Mouse (Mus musculus) liver, postnatal 0 days (tissue): ENCODE results near the gene Nkx3-2. TPM values are rescaled to one million over a fixed set of nuclear protein-coding genes. Genes with fewer than 3 reads are reported as not detected.
A peak's percentile ranks its signal among the peaks of the same experiment; 100 is the strongest.

Experiments
- ATAC-seq: fragments of 200-750 bp; cut with Nextera tagmentation; 2 replicates; pipeline ENCODE4 v1.8.0; 2017; ENCODE audit warnings: mild to moderate bottlenecking, moderate library complexity
- DNase-seq: peaks from one replicate; pipeline ENCODE4 v3.0.0-alpha.2; 2016
- H3K27ac ChIP-seq: fragments of 300-500 bp; sonication (generic); 2 replicates; pipeline ENCODE4 v1.5.1; 2014; ENCODE audit warnings: antibody characterized with exemption, moderate library complexity, mild to moderate bottlenecking, low read depth
- H3K27me3 ChIP-seq: fragments of 300-500 bp; sonication (generic); 2 replicates; pipeline ENCODE4 v1.6.1; 2014; ENCODE audit warnings: low read length, control low read depth, mixed read lengths; ENCODE audit not compliant: insufficient read depth
- H3K36me3 ChIP-seq: fragments of 300-500 bp; sonication (generic); replicated peaks from 2 replicates; pipeline ENCODE4 v1.6.1; 2014; ENCODE audit warnings: mild to moderate bottlenecking, control low read depth, low read length, moderate library complexity, mixed read lengths; ENCODE audit not compliant: insufficient read depth
- H3K4me1 ChIP-seq: fragments of 300-500 bp; sonication (generic); 2 replicates; pipeline ENCODE4 v1.6.1; 2014; ENCODE audit warnings: antibody characterized with exemption, mild to moderate bottlenecking, control low read depth; ENCODE audit not compliant: insufficient read depth
- H3K4me2 ChIP-seq: fragments of 300-500 bp; sonication (generic); 2 replicates; pipeline ENCODE4 v1.6.1; 2014; ENCODE audit warnings: low read depth, mild to moderate bottlenecking, low read length, moderate library complexity, mixed read lengths
- H3K4me3 ChIP-seq: fragments of 300-500 bp; sonication (generic); 2 replicates; pipeline ENCODE4 v1.5.1; 2014; ENCODE audit warnings: low read depth, low read length
- H3K9ac ChIP-seq: fragments of 300-500 bp; sonication (generic); replicated peaks from 2 replicates; pipeline ENCODE4 v1.6.1; 2014; ENCODE audit warnings: mild to moderate bottlenecking, moderate library complexity
- H3K9me3 ChIP-seq: fragments of 300-500 bp; sonication (generic); 2 replicates; pipeline ENCODE4 v1.6.1; 2016; ENCODE audit warnings: mild to moderate bottlenecking, control low read depth, low read length, mixed read lengths
- CTCF ChIP-seq: sonication (generic); IDR thresholded peaks from 2 replicates; pipeline ENCODE4 v1.5.1; 2016; ENCODE audit warnings: antibody characterized with exemption, low read depth
- EP300 ChIP-seq: IDR thresholded peaks from 2 replicates; pipeline ENCODE4 v1.6.1; 2016; ENCODE audit warnings: antibody characterized with exemption, low read depth, mild to moderate bottlenecking
- whole genome bisulfite sequencing: fragments of 180-500 bp; shearing (Covaris S2); extraction: QIAGEN DNeasy Blood & Tissue Kit; methylation state at CpG from one replicate; pipeline ENCODE4 v1.1.7; 2014; ENCODE audit not compliant: insufficient replicate concordance; 5-methylcytosine and 5-hydroxymethylcytosine counted together
- polyA plus RNA-seq: library from polyadenylated mRNA; unstranded; fragments of >200 nt; fragmentation: Nextera tagmentation; extraction: Ambion mirVana; gene quantifications from 2 replicates; pipeline ENCODE4 v1.2.1, GENCODE M21; 2015

Nkx3-2 gene
- polyA plus RNA-seq, 1 experiment from 2014 or later: not detected

DNA sequence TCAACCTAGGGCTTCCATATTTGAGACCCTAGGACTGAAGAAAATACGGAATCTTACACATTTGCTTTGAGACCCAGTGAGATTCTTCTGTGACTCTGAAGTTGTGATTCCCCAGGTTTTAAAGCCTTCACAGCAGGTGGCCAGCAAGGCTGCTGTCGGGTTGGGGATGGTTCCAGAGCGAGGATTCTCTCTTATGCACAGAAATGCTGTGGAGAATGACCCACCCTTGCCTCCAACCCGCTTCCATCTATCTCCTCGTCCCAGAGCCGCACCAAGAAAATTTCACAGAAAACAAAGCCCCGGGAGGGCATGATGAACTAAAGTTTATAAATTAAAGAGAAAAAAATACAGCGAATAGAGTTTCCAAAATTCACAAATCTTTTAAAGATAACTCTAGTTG, 4.2 kb downstream of the Nkx3-2 start:
- H3K4me1 ChIP-seq: 0 out of 2 replicates have a peak, but pooled peaks cover 5% of the 10 kb centered on the region
- no peaks in the 10 kb centered on the region for H3K9me3 ChIP-seq
- H3K27me3 ChIP-seq: peaks cover 93% of the 10 kb centered on the region
- TF ChIP-seq CTCF: no peak
- TF ChIP-seq EP300: no peak
- DNase-seq: no peak
- H3K36me3 ChIP-seq: no peaks in the 10 kb centered on the region
- WGBS: 7% methylated on average over 8 of the region's 8 CpGs
- no peak overlapping the region for H3K9ac ChIP-seq
- H3K4me3 ChIP-seq: no peak overlapping the region
- H3K4me2 ChIP-seq: no peak overlapping the region
- H3K27ac ChIP-seq: no peak overlapping the region
- no peak for ATAC-seq

DNA sequence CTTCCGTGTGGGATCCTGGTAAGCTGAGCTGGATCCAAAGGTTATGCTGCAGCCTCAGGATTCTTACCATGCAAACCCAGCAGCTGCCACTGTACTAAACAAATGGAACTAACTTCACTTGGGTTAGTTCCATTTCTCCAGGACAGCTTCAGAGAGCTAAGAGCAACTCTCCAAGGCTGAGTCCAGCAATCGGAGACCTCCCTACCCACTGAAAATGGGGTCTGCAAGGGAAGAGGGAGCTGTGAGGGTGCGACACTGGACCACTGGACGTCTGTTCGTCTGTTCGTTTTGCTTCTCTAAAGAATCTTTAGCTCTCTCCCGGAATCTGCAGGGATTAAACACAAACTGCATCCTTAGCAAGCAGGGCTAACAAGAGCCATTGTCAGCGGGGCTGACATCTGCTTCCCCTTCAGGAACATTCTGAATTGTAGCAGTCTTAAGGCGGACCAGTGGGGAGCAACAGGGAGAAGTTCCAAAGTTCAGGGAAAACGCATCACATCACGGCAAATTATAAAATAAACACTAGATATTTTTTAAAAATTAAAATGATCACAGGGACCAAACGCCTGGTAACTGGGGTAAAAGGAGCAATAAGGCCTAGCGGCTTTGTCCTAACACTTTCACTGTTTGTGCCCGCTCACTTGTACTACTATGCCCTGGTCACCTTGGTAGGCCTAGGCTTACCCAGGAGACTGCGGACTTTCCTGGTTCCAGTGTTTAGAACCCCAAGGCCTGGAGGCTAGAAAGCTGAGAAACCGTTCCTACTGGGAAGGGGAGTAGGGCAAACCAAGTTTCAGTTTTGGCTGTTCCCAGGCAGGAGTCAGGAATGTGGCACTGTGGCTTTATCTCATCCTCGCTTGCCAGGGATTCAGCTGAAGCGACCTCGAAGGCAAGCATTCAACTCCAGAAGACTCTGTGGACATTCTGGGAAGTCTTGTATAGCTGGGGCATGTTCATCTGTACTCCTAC, 5.3 kb downstream of the Nkx3-2 start:
- H3K27ac ChIP-seq: no peak overlapping the region
- ATAC-seq (no peak), DNase-seq (no peak)
- 0 out of 2 replicates have a peak, but pooled peaks cover 5% of the 10 kb centered on the region for H3K4me1 ChIP-seq
- no peaks in the 10 kb centered on the region for H3K36me3 ChIP-seq
- peaks cover 93% of the 10 kb centered on the region for H3K27me3 ChIP-seq
- no peak overlapping the region for H3K4me2 ChIP-seq
- TF ChIP-seq CTCF (no peak), EP300 (no peak)
- H3K9ac ChIP-seq: no peak overlapping the region
- no peaks in the 10 kb centered on the region for H3K9me3 ChIP-seq
- H3K4me3 ChIP-seq: no peak overlapping the region
- 5% methylated on average over 19 of the region's 19 CpGs for WGBS

DNA sequence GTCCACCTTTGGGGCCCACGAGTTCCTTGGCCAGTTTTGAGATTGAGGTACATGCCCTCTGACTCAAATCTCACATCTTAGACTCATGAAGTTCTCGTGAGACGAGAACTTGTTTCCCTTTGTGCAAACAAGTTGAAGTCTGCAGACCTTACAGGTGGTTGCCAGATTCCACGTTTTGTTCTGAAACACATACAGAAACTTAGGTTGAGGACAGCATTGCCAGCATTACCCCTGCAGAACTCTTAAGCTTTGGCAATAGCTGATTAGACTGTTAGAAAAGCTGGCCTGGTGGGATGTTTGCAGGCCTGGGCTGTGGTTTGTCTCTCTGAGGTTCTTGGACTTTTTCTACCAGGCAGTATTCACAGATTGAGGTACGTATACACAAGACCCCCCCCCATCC, 7.0 kb downstream of the Nkx3-2 start:
- H3K27me3 ChIP-seq: peaks cover 90% of the 10 kb centered on the region
- no peak for TF ChIP-seq CTCF
- TF ChIP-seq EP300: no peak

DNA sequence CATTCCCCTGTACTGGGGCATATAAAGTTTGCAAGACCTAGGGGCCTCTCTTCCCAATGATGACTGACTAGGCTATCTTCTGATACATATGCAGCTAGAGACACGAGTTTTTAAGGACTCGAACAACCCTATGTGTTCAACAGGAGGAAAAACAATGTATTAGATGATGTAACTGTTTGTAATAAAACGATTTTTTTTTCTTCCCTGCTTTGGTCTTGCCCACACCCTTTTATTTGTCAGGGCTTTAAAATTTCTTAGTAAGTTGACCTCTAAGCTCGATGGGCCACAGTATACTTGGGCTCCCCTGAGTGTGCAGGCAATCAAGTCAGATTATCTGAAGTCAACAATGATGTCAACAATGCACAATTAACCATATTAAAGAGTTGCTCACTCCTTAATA, 7.9 kb downstream of the Nkx3-2 start:
- H3K4me2 ChIP-seq: no peak overlapping the region
- H3K36me3 ChIP-seq: no peaks in the 10 kb centered on the region
- ATAC-seq (no peak), DNase-seq (no peak)
- no peaks in the 10 kb centered on the region for H3K9me3 ChIP-seq
- H3K27me3 ChIP-seq: peaks cover 88% of the 10 kb centered on the region
- H3K4me1 ChIP-seq: no peaks in the 10 kb centered on the region
- H3K27ac ChIP-seq: no peak overlapping the region
- 6% methylated on average over 4 of the region's 4 CpGs for WGBS
- no peak overlapping the region for H3K4me3 ChIP-seq
- TF ChIP-seq EP300 (no peak), CTCF (no peak)
- no peak overlapping the region for H3K9ac ChIP-seq

More for the DNA sequence above, 7.0 kb downstream of the Nkx3-2 start:
- ATAC-seq (no peak), DNase-seq (no peak)
- Histone ChIP-seq H3K27ac (no peak overlapping the region), H3K9me3 (no peaks in the 10 kb centered on the region), H3K4me3 (no peak overlapping the region), H3K4me1 (0 out of 2 replicates have a peak, but pooled peaks cover 5% of the 10 kb centered on the region), H3K36me3 (no peaks in the 10 kb centered on the region), H3K9ac (no peak overlapping the region), H3K4me2 (no peak overlapping the region)
- WGBS: 10% methylated on average over 5 of the region's 5 CpGs

DNA sequence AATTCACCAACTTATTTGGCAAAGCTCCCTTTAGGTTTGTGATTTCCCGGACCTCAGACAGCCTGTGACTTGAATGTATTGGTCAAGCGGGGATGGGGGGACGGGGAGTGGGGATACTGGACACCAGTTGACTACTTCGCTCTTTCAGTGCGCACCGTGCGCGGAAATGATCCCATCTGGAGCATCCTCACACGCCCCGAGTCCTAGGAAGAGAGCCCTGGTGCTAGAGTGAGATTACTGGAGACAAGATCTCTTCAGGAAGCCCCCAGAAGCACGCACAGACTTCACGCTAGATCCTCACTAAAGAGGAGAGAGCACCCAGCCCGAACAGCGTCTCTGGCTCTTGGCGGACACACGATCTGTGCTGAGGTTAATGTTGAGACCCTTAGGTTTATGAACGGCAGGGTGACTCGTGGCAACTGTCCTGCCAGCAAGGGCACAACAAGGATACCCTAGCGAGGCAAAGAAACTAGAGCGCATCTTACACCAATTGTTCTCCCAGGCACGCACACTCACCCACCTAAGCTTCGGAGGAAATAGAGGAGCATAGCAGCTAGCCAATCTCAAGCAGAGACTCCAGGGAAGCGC, 8.8 kb downstream of the Nkx3-2 start:
- H3K27ac ChIP-seq: no peak overlapping the region
- no peak overlapping the region for H3K4me3 ChIP-seq
- no peak for DNase-seq
- ATAC-seq: no peak
- H3K4me2 ChIP-seq: no peak overlapping the region
- H3K36me3 ChIP-seq: no peaks in the 10 kb centered on the region
- no peaks in the 10 kb centered on the region for H3K4me1 ChIP-seq
- H3K9me3 ChIP-seq: no peaks in the 10 kb centered on the region
- WGBS: 2% methylated on average over 23 of the region's 23 CpGs
- peaks cover 80% of the 10 kb centered on the region for H3K27me3 ChIP-seq
- TF ChIP-seq CTCF (no peak), EP300 (no peak)
- H3K9ac ChIP-seq: no peak overlapping the region

DNA sequence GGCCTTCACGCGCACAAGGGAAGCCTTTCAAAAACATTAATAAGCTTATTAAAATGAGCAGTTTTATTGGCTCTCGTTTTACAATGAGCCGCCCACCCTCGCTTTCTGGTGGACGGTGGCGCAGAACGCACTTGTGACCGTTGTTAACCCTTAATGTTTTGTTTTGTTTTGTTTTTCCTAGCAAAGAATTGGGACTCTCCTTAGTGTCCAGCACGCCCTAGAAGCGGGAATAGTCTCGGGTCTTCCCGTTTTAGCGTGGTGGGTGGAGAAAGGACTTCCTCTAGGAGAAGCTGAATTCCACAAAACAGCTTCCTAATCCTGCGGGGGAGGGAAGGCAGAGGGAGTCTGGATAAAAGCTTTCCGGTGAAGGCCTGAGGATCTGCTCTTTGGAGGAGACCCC, 9.5 kb downstream of the Nkx3-2 start:
- peaks cover 73% of the 10 kb centered on the region for H3K27me3 ChIP-seq
- ATAC-seq (no peak), DNase-seq (no peak)
- H3K4me3 ChIP-seq: peak overlapping the region; percentile 15; the same call in 1 of the 2 replicates
- no peaks in the 10 kb centered on the region for H3K4me1 ChIP-seq
- H3K27ac ChIP-seq: no peak overlapping the region
- WGBS: 2% methylated on average over 16 of the region's 16 CpGs
- H3K36me3 ChIP-seq: no peaks in the 10 kb centered on the region
- peak overlapping the region; percentile 32 for H3K4me2 ChIP-seq
- TF ChIP-seq EP300 (no peak), CTCF (no peak)
- no peaks in the 10 kb centered on the region for H3K9me3 ChIP-seq
- no peak overlapping the region for H3K9ac ChIP-seq
